Mouse (Mus musculus) hindbrain, embryonic 11.5 days (tissue): ENCODE results near the gene Mtmr3. TPM values are rescaled to one million over a fixed set of nuclear protein-coding genes. Genes with fewer than 3 reads are reported as not detected.
A peak's percentile ranks its signal among the peaks of the same experiment; 100 is the strongest.

Source experiments
- ATAC-seq: fragments of 200-750 bp; cut with Nextera tagmentation; 2 replicates; pipeline ENCODE4 v1.8.0; 2017; ENCODE audit warnings: mild to moderate bottlenecking, moderate TSS enrichment, moderate library complexity; ENCODE audit not compliant: low FRiP score
- DNase-seq: peaks from one replicate; pipeline ENCODE4 v3.0.0-alpha.2; 2015; ENCODE audit warnings: low spot score
- H3K27ac ChIP-seq: fragments of 300-500 bp; sonication (generic); 2 replicates; pipeline ENCODE4 v1.5.1; 2014; ENCODE audit warnings: mild to moderate bottlenecking, low read depth, low read length
- H3K27me3 ChIP-seq: fragments of 300-500 bp; sonication (generic); 2 replicates; pipeline ENCODE4 v1.6.1; 2014; ENCODE audit warnings: mild to moderate bottlenecking, low read length, moderate library complexity, mixed read lengths; ENCODE audit not compliant: control insufficient read depth, insufficient read depth
- H3K36me3 ChIP-seq: fragments of 300-500 bp; sonication (generic); 2 replicates; pipeline ENCODE4 v1.6.1; 2014; ENCODE audit warnings: mild to moderate bottlenecking, low read length, moderate library complexity, mixed read lengths; ENCODE audit not compliant: control insufficient read depth, insufficient read depth
- H3K4me1 ChIP-seq: fragments of 300-500 bp; sonication (generic); replicated peaks from 2 replicates; pipeline ENCODE4 v1.6.1; 2014; ENCODE audit warnings: low read length, mixed read lengths; ENCODE audit not compliant: control insufficient read depth, insufficient read depth
- H3K4me2 ChIP-seq: fragments of 300-500 bp; sonication (generic); replicated peaks from 2 replicates; pipeline ENCODE4 v1.6.1; 2014; ENCODE audit warnings: mild to moderate bottlenecking, low read depth, low read length
- H3K4me3 ChIP-seq: fragments of 300-500 bp; sonication (generic); 2 replicates; pipeline ENCODE4 v1.5.1; 2014; ENCODE audit warnings: low read depth, low read length
- H3K9ac ChIP-seq: fragments of 300-500 bp; sonication (generic); 2 replicates; pipeline ENCODE4 v1.6.1; 2014; ENCODE audit warnings: low read depth, low read length
- H3K9me3 ChIP-seq: fragments of 300-500 bp; sonication (generic); 2 replicates; pipeline ENCODE4 v1.6.1; 2016; ENCODE audit warnings: low read length; ENCODE audit not compliant: control insufficient read depth
- WGBS: fragments of 180-500 bp; shearing (Covaris S2); extraction: QIAGEN DNeasy Blood & Tissue Kit; methylation state at CpG from one replicate; pipeline ENCODE4 v1.1.7; 2014; 5-methylcytosine and 5-hydroxymethylcytosine counted together
- polyA plus RNA-seq: library from polyadenylated mRNA; unstranded; fragments of >200 nt; fragmentation: Nextera tagmentation; extraction: Ambion mirVana; gene quantifications from 2 replicates; pipeline ENCODE4 v1.2.1, GENCODE M21; 2014

The Mtmr3 gene
- polyA plus RNA-seq, 1 experiment from 2014 or later = 29.2 TPM

GRCm38 (mm10) chr11:4454895-4455535 is 139.6 kb downstream of the Mtmr3 start:
- Histone ChIP-seq H3K9ac (no peak overlapping the region), H3K9me3 (no peaks in the 10 kb centered on the region), H3K36me3 (no peaks in the 10 kb centered on the region), H3K27me3 (no peaks in the 10 kb centered on the region), H3K27ac (no peak overlapping the region), H3K4me2 (no peak overlapping the region), H3K4me3 (no peak overlapping the region), H3K4me1 (no peaks in the 10 kb centered on the region)
- ATAC-seq (no peak), DNase-seq (no peak)
- WGBS = 73% methylated on average over 8 of the region's 8 CpGs

GRCm38 (mm10) chr11:4452467-4453184 is 142.0 kb downstream of the Mtmr3 start:
- ATAC-seq = no peak
- H3K9ac ChIP-seq = no peak overlapping the region
- no peaks in the 10 kb centered on the region for H3K4me1 ChIP-seq
- 87% methylated on average over 12 of the region's 12 CpGs for WGBS
- H3K36me3 ChIP-seq = no peaks in the 10 kb centered on the region
- no peaks in the 10 kb centered on the region for H3K9me3 ChIP-seq
- no peak overlapping the region for H3K4me2 ChIP-seq
- H3K27me3 ChIP-seq = no peaks in the 10 kb centered on the region
- no peak overlapping the region for H3K27ac ChIP-seq
- DNase-seq = no peak
- no peak overlapping the region for H3K4me3 ChIP-seq

- WGBS = 22% methylated on average over 9 of the region's 9 CpGs
- no peaks in the 10 kb centered on the region for H3K9me3 ChIP-seq
- H3K36me3 ChIP-seq = no peaks in the 10 kb centered on the region
- H3K27me3 ChIP-seq = no peaks in the 10 kb centered on the region
- H3K4me1 ChIP-seq = no peaks in the 10 kb centered on the region
- ATAC-seq = no peak
- no peak overlapping the region for H3K27ac ChIP-seq
- no peak overlapping the region for H3K4me2 ChIP-seq
- no peak overlapping the region for H3K4me3 ChIP-seq
- no peak overlapping the region for H3K9ac ChIP-seq
- DNase-seq = peak; percentile 79
Measured at GRCm38 (mm10) chr11:4451116-4451515, 143.5 kb downstream of the Mtmr3 start.

GRCm38 (mm10) chr11:4446195-4446868 is 148.3 kb downstream of the Mtmr3 start:
- no peak for DNase-seq
- WGBS = 92% methylated on average over 9 of the region's 9 CpGs

GRCm38 (mm10) chr11:4442280-4442679 is 152.4 kb downstream of the Mtmr3 start:
- Histone ChIP-seq H3K9ac (no peak overlapping the region), H3K27me3 (no peaks in the 10 kb centered on the region), H3K36me3 (no peaks in the 10 kb centered on the region), H3K9me3 (no peaks in the 10 kb centered on the region), H3K27ac (no peak overlapping the region), H3K4me2 (no peak overlapping the region), H3K4me1 (no peaks in the 10 kb centered on the region), H3K4me3 (no peak overlapping the region)
- DNase-seq = no peak
- no peak for ATAC-seq
- 35% methylated on average over 1 of the region's 1 CpGs for WGBS

More at GRCm38 (mm10) chr11:4446195-4446868, 148.3 kb downstream of the Mtmr3 start:
- no peaks in the 10 kb centered on the region for H3K27me3 ChIP-seq
- ATAC-seq = no peak
- H3K9me3 ChIP-seq = no peaks in the 10 kb centered on the region
- no peak overlapping the region for H3K4me3 ChIP-seq
- H3K27ac ChIP-seq = no peak overlapping the region
- no peak overlapping the region for H3K4me2 ChIP-seq
- H3K36me3 ChIP-seq = no peaks in the 10 kb centered on the region
- H3K9ac ChIP-seq = no peak overlapping the region
- H3K4me1 ChIP-seq = no peaks in the 10 kb centered on the region

- no peaks in the 10 kb centered on the region for H3K4me1 ChIP-seq
- no peak within 1 kb of the TSS for H3K27ac ChIP-seq
- H3K9ac ChIP-seq = no peak within 1 kb of the TSS
- DNase-seq = peak; percentile 13
- peak; percentile 33; the same call in 1 of the 2 replicates for ATAC-seq
- no peaks in the 10 kb centered on the region for H3K27me3 ChIP-seq
- H3K4me2 ChIP-seq = no peak within 1 kb of the TSS
- no peak within 1 kb of the TSS for H3K4me3 ChIP-seq
- no peaks in the 10 kb centered on the region for H3K36me3 ChIP-seq
- 50% methylated on average over 19 of the region's 19 CpGs for WGBS
- no peaks in the 10 kb centered on the region for H3K9me3 ChIP-seq
Measured at GRCm38 (mm10) chr11:4440978-4441377, 153.7 kb downstream of the Mtmr3 start, which contains the start of gene Hormad2. Gene Hormad2 (minus strand): TSS chr11:4441105.

GRCm38 (mm10) chr11:4438211-4438610 is 156.5 kb downstream of the Mtmr3 start:
- DNase-seq = no peak
- Histone ChIP-seq H3K9ac (no peak overlapping the region), H3K27me3 (no peaks in the 10 kb centered on the region), H3K4me3 (no peak overlapping the region), H3K36me3 (no peaks in the 10 kb centered on the region), H3K4me1 (no peaks in the 10 kb centered on the region), H3K27ac (no peak overlapping the region), H3K9me3 (no peaks in the 10 kb centered on the region), H3K4me2 (no peak overlapping the region)
- no peak for ATAC-seq
- WGBS = 71% methylated on average over 2 of the region's 2 CpGs

- Histone ChIP-seq H3K4me1 (no peaks in the 10 kb centered on the region), H3K4me2 (no peak overlapping the region), H3K27ac (no peak overlapping the region), H3K9me3 (no peaks in the 10 kb centered on the region), H3K9ac (no peak overlapping the region), H3K4me3 (no peak overlapping the region), H3K36me3 (no peaks in the 10 kb centered on the region), H3K27me3 (no peaks in the 10 kb centered on the region)
- ATAC-seq = no peak
- no peak for DNase-seq
- 87% methylated on average over 1 of the region's 1 CpGs for WGBS
Measured at GRCm38 (mm10) chr11:4437318-4437717, 157.3 kb downstream of the Mtmr3 start.
